Mouse (Mus musculus): ENCODE measurements around the gene Rslcan18. TPM values are rescaled to one million over a fixed set of nuclear protein-coding genes. Genes with fewer than 3 reads are reported as not detected.

Gene Rslcan18
- polyA plus RNA-seq (2012; rRNA removed): 0.26 and 0.28 TPM in 2 replicates

GRCm38 (mm10) chr13:67116163-67116562 is at the start of gene Rslcan18:
Rslcan18 (minus strand) TSS chr13:67116263.

GRCm38 (mm10) chr13:67121360-67121759 is 5.3 kb upstream of the Rslcan18 start, which contains the start of gene Zfp759:
Zfp759 (plus strand) TSS chr13:67121660.

GRCm38 (mm10) chr13:67108194-67108820 is 7.8 kb downstream of the Rslcan18 start, which contains the start of gene Gm28557:
Gm28557 (minus strand) TSS chr13:67108604.

GRCm38 (mm10) chr13:67097876-67098275 is 18.2 kb downstream of the Rslcan18 start, which contains the start of gene Zfp708:
Zfp708 (minus strand) TSS chr13:67097976.

DNA sequence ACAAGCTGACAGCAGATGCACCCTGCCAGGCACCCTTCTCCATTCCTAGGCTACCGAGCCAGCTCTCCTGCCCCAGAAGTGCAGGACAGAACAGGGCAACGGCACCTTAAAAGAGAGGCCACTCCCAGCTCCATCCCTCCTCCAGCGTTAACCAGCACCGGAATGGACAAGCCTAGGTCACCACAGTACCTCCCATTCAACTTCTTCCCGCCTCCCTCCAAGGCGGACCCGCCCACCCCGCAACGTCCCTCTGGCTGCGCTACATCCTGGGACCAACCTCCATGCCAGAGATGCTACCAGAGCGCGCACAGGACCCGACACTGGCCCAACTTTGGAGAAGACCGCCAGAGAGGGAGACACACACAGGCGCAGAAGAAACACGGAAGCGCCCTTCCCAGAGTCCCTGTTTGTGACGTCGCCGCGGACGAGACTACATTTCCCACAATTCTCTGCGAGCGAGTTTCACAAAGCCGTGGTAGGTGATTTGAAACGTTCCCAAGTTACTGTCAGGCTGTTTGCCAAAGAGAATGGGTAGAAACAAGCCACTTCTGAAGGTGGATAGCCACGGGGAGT is 55.2 kb downstream of the Rslcan18 start, which contains the start of gene Zfp712:
Gene Zfp712, minus strand, starts transcription at position 385 of the 573 bp plus-strand sequence.

Other genes with a start within 250 kb of the Rslcan18 start
- gene Gm10767, start 211.3 kb downstream of the Rslcan18 start, polyA plus RNA-seq (2012; rRNA removed): 0.20 and 0.27 TPM in 2 replicates
- gene Zfp712, start 55.1 kb downstream of the Rslcan18 start, polyA plus RNA-seq (2012; rRNA removed): 0.22 and 0.35 TPM in 2 replicates
- 0.66 and 0.71 TPM in 2 replicates for gene Zfp708, start 18.3 kb downstream of the Rslcan18 start, polyA plus RNA-seq (2012; rRNA removed)
- 3.2 and 3.5 TPM in 2 replicates for gene Gm28557, start 7.7 kb downstream of the Rslcan18 start, polyA plus RNA-seq (2012; rRNA removed)
- 0.35 and 0.36 TPM in 2 replicates for gene Zfp759, start 5.4 kb upstream of the Rslcan18 start, polyA plus RNA-seq (2012; rRNA removed)
- gene Rsl1, start 56.9 kb upstream of the Rslcan18 start, polyA plus RNA-seq (2012; rRNA removed): 1.4 and 1.8 TPM in 2 replicates
- 0.34 and 0.38 TPM in 2 replicates for gene Zfp455, start 78.2 kb upstream of the Rslcan18 start, polyA plus RNA-seq (2012; rRNA removed)
- 0.54 and 0.60 TPM in 2 replicates for gene Zfp458, start 162.2 kb upstream of the Rslcan18 start, polyA plus RNA-seq (2012; rRNA removed)
- 0.55 and 0.75 TPM in 2 replicates for gene Zfp457, start 190.2 kb upstream of the Rslcan18 start, polyA plus RNA-seq (2012; rRNA removed)
- 1.3 and 1.4 TPM in 2 replicates for gene Zfp595, start 216.3 kb upstream of the Rslcan18 start, polyA plus RNA-seq (2012; rRNA removed)
- not detected in 2 replicates for gene Gm28044, start 244.3 kb upstream of the Rslcan18 start, polyA plus RNA-seq (2012; rRNA removed)
- 0.58 and 0.60 TPM in 2 replicates for gene Zfp953, start 244.3 kb upstream of the Rslcan18 start, polyA plus RNA-seq (2012; rRNA removed)